Mouse (Mus musculus) erythroblast, embryonic 14.5 days (primary cell): ENCODE measurements around the gene Mrps12.

Source experiments
- GATA1 ChIP-seq: IDR thresholded peaks from 2 replicates; pipeline ENCODE4 v1.6.1; 2012; ENCODE audit warnings: low read length, inconsistent platforms, mixed read lengths
- TAL1 ChIP-seq: IDR thresholded peaks from 3 replicates; pipeline ENCODE4 v1.6.1; 2012; ENCODE audit warnings: low read length, inconsistent platforms, mixed read lengths

- no peak for TF ChIP-seq TAL1
- no peak for TF ChIP-seq GATA1
Measured at GRCm38 (mm10) chr7:28774164-28774563, 32.5 kb upstream of the Mrps12 start.
